Mouse (Mus musculus) cerebellum, adult 18-20 months (tissue): Measurements from ENCODE around the gene Pprc1.

Experiments used
- DNase-seq, 2 experiments: peaks; one replicate each; pipeline ENCODE4 v3.0.0; 2021

The Pprc1 gene

GRCm38 (mm10) chr19:46056947-46057607 lies 12.4 kb downstream of the Pprc1 start:
- DNase-seq, result peak; percentile 62 to 70

GRCm38 (mm10) chr19:46058466-46058865 lies 13.8 kb downstream of the Pprc1 start:
- no peak for DNase-seq

- no peak for DNase-seq
Observed at GRCm38 (mm10) chr19:46060845-46061244, 16.2 kb downstream of the Pprc1 start.

- no peak for DNase-seq
Observed at GRCm38 (mm10) chr19:46068054-46068453, 23.4 kb downstream of the Pprc1 start.

GRCm38 (mm10) chr19:46073285-46073684 lies 28.6 kb downstream of the Pprc1 start:
- no peak for DNase-seq

GRCm38 (mm10) chr19:46074266-46074665 lies 29.6 kb downstream of the Pprc1 start:
- DNase-seq, result no peak

GRCm38 (mm10) chr19:46075616-46076607 lies 31.2 kb downstream of the Pprc1 start, which contains the start of gene Nolc1:
Gene Nolc1 (plus strand): TSS chr19:46075863.
- peak; percentile 98 to 99 for DNase-seq

GRCm38 (mm10) chr19:46078535-46078934 lies 33.8 kb downstream of the Pprc1 start:
- no peak for DNase-seq

- no peak for DNase-seq
Observed at GRCm38 (mm10) chr19:46085185-46085584, 40.5 kb downstream of the Pprc1 start.

- DNase-seq, result peak; percentile 45 to 68
Observed at GRCm38 (mm10) chr19:46086337-46086736, 41.7 kb downstream of the Pprc1 start.

- peak; percentile 28 to 42 for DNase-seq
Observed at GRCm38 (mm10) chr19:46087871-46088270, 43.2 kb downstream of the Pprc1 start.

- no peak for DNase-seq
Observed at GRCm38 (mm10) chr19:46091641-46092040, 47.0 kb downstream of the Pprc1 start.

- no peak for DNase-seq
Observed at GRCm38 (mm10) chr19:46094144-46094543, 49.5 kb downstream of the Pprc1 start.

- no peak for DNase-seq
Observed at GRCm38 (mm10) chr19:46095291-46095690, 50.6 kb downstream of the Pprc1 start.

GRCm38 (mm10) chr19:46096396-46096795 lies 51.7 kb downstream of the Pprc1 start:
- no peak for DNase-seq

GRCm38 (mm10) chr19:46099561-46099960 lies 54.9 kb downstream of the Pprc1 start:
- DNase-seq, result no peak

- DNase-seq, result no peak
Observed at GRCm38 (mm10) chr19:46103437-46104186, 58.9 kb downstream of the Pprc1 start.

- no peak for DNase-seq
Observed at GRCm38 (mm10) chr19:46104187-46104557, 59.5 kb downstream of the Pprc1 start.

GRCm38 (mm10) chr19:46110214-46110613 lies 65.5 kb downstream of the Pprc1 start:
- DNase-seq, result no peak

GRCm38 (mm10) chr19:46110781-46111180 lies 66.1 kb downstream of the Pprc1 start:
- no peak for DNase-seq

GRCm38 (mm10) chr19:46114617-46115016 lies 69.9 kb downstream of the Pprc1 start:
- DNase-seq, result no peak

GRCm38 (mm10) chr19:46119458-46119857 lies 74.8 kb downstream of the Pprc1 start:
- no peak for DNase-seq

GRCm38 (mm10) chr19:46120872-46121271 lies 76.2 kb downstream of the Pprc1 start:
- DNase-seq, result no peak
